Mouse (Mus musculus) stomach, embryonic 15.5 days (tissue): ENCODE data around the gene Rnf213. TPM values are rescaled to one million over a fixed set of nuclear protein-coding genes. Genes with fewer than 3 reads are reported as not detected.
"Not testable (repeated sequence)": the region's sequence is repeated elsewhere in the genome, so short reads cannot be mapped to it uniquely, and the experiment has no call there.

ENCODE experiments used
- ATAC-seq: fragments of 200-750 bp; cut with Nextera tagmentation; 2 replicates; pipeline ENCODE4 v1.8.0; 2017; ENCODE audit warnings: low read depth, moderate number of reproducible peaks, moderate TSS enrichment; ENCODE audit not compliant: insufficient read depth, low FRiP score
- H3K27ac ChIP-seq: fragments of 300-500 bp; sonication (generic); 2 replicates; pipeline ENCODE4 v1.5.1; 2015; ENCODE audit warnings: mild to moderate bottlenecking, inconsistent platforms
- H3K27me3 ChIP-seq: fragments of 300-500 bp; sonication (generic); replicated peaks from 2 replicates; pipeline ENCODE4 v1.6.1; 2015; ENCODE audit warnings: inconsistent platforms
- H3K36me3 ChIP-seq: fragments of 300-500 bp; sonication (generic); 2 replicates; pipeline ENCODE4 v1.6.1; 2015; ENCODE audit warnings: inconsistent platforms
- H3K4me1 ChIP-seq: fragments of 300-500 bp; sonication (generic); 2 replicates; pipeline ENCODE4 v1.6.1; 2015; ENCODE audit warnings: inconsistent platforms
- H3K4me2 ChIP-seq: fragments of 300-500 bp; sonication (generic); 2 replicates; pipeline ENCODE4 v1.6.1; 2015; ENCODE audit warnings: mild to moderate bottlenecking, inconsistent platforms
- H3K4me3 ChIP-seq: fragments of 300-500 bp; sonication (generic); replicated peaks from 2 replicates; pipeline ENCODE4 v1.5.1; 2015; ENCODE audit warnings: inconsistent platforms
- H3K9ac ChIP-seq: fragments of 300-500 bp; sonication (generic); 2 replicates; pipeline ENCODE4 v1.6.1; 2015; ENCODE audit warnings: inconsistent platforms
- H3K9me3 ChIP-seq: fragments of 300-500 bp; sonication (generic); 2 replicates; pipeline ENCODE4 v1.6.1; 2016; ENCODE audit warnings: inconsistent platforms
- WGBS: fragments of 180-500 bp; shearing (Covaris S2); methylation state at CpG from one replicate; pipeline ENCODE4 v1.1.7; 2015; 5-methylcytosine and 5-hydroxymethylcytosine counted together
- polyA plus RNA-seq: library from polyadenylated mRNA; unstranded; fragments of >200 nt; fragmentation: Nextera tagmentation; extraction: Ambion mirVana; gene quantifications from 2 replicates; pipeline ENCODE4 v1.2.1, GENCODE M21; 2015

Rnf213 gene
- polyA plus RNA-seq, 1 experiment from 2014 or later = 7.3 TPM

GRCm38 (mm10) chr11:119363534-119364145 lies 29.3 kb upstream of the Rnf213 start:
- Histone ChIP-seq H3K9me3 (no peaks in the 10 kb centered on the region), H3K27ac (no peak overlapping the region), H3K4me3 (no peak overlapping the region), H3K36me3 (0 out of 2 replicates have a peak, but pooled peaks cover 4% of the 10 kb centered on the region), H3K9ac (no peak overlapping the region), H3K27me3 (no peaks in the 10 kb centered on the region), H3K4me1 (peaks cover 3% of the 10 kb centered on the region), H3K4me2 (0 out of 2 replicates have a peak overlapping the region, but pooled peaks have one; percentile 9)
- WGBS = 30% methylated on average over 11 of the region's 11 CpGs
- ATAC-seq = peak; percentile 69; the same call in 1 of the 2 replicates

GRCm38 (mm10) chr11:119375425-119375824 lies 17.5 kb upstream of the Rnf213 start:
- WGBS = 63% methylated on average over 6 of the region's 6 CpGs
- H3K27ac ChIP-seq = no peak overlapping the region
- no peak overlapping the region for H3K4me2 ChIP-seq
- no peak for ATAC-seq
- peaks cover 6% of the 10 kb centered on the region; the same call in 1 of the 2 replicates for H3K4me1 ChIP-seq
- no peaks in the 10 kb centered on the region for H3K27me3 ChIP-seq
- H3K4me3 ChIP-seq = no peak overlapping the region
- H3K9ac ChIP-seq = no peak overlapping the region
- peaks cover 7% of the 10 kb centered on the region; the same call in 1 of the 2 replicates for H3K36me3 ChIP-seq
- no peaks in the 10 kb centered on the region for H3K9me3 ChIP-seq

- no peak overlapping the region for H3K27ac ChIP-seq
- no peak overlapping the region for H3K4me3 ChIP-seq
- no peak overlapping the region for H3K4me2 ChIP-seq
- no peaks in the 10 kb centered on the region for H3K27me3 ChIP-seq
- no peaks in the 10 kb centered on the region for H3K9me3 ChIP-seq
- H3K9ac ChIP-seq = no peak overlapping the region
- WGBS = 88% methylated on average over 11 of the region's 11 CpGs
- peaks cover 7% of the 10 kb centered on the region; the same call in 1 of the 2 replicates for H3K36me3 ChIP-seq
- no peak for ATAC-seq
- H3K4me1 ChIP-seq = peaks cover 6% of the 10 kb centered on the region; the same call in 1 of the 2 replicates
Measured at GRCm38 (mm10) chr11:119377326-119377725, 15.6 kb upstream of the Rnf213 start.

GRCm38 (mm10) chr11:119378551-119378950 lies 14.3 kb upstream of the Rnf213 start:
- Histone ChIP-seq H3K27ac (no peak overlapping the region), H3K4me1 (peaks cover 6% of the 10 kb centered on the region; the same call in 1 of the 2 replicates), H3K4me2 (no peak overlapping the region), H3K27me3 (no peaks in the 10 kb centered on the region), H3K9ac (no peak overlapping the region), H3K9me3 (no peaks in the 10 kb centered on the region), H3K36me3 (peaks cover 7% of the 10 kb centered on the region; the same call in 1 of the 2 replicates), H3K4me3 (no peak overlapping the region)
- ATAC-seq = no peak
- 90% methylated on average over 1 of the region's 1 CpGs for whole genome bisulfite sequencing

GRCm38 (mm10) chr11:119381631-119382337 lies 11.1 kb upstream of the Rnf213 start:
- H3K9me3 ChIP-seq = no peaks in the 10 kb centered on the region
- ATAC-seq = no peak
- no peaks in the 10 kb centered on the region for H3K27me3 ChIP-seq
- no peak overlapping the region for H3K4me3 ChIP-seq
- 60% methylated on average over 9 of the region's 9 CpGs for WGBS
- no peak overlapping the region for H3K27ac ChIP-seq
- H3K36me3 ChIP-seq = peaks cover 7% of the 10 kb centered on the region; the same call in 1 of the 2 replicates
- no peaks in the 10 kb centered on the region for H3K4me1 ChIP-seq
- H3K4me2 ChIP-seq = no peak overlapping the region
- H3K9ac ChIP-seq = no peak overlapping the region

- ATAC-seq = no peak
Measured at GRCm38 (mm10) chr11:119382338-119382850, 10.5 kb upstream of the Rnf213 start.

GRCm38 (mm10) chr11:119384904-119385303 lies 8.0 kb upstream of the Rnf213 start:
- ATAC-seq = no peak
- no peaks in the 10 kb centered on the region for H3K9me3 ChIP-seq
- no peaks in the 10 kb centered on the region for H3K27me3 ChIP-seq
- H3K4me3 ChIP-seq = no peak overlapping the region
- peaks cover 7% of the 10 kb centered on the region for H3K4me1 ChIP-seq
- WGBS = 77% methylated on average over 4 of the region's 4 CpGs
- H3K27ac ChIP-seq = no peak overlapping the region
- no peaks in the 10 kb centered on the region for H3K36me3 ChIP-seq
- H3K4me2 ChIP-seq = no peak overlapping the region
- H3K9ac ChIP-seq = no peak overlapping the region

More at GRCm38 (mm10) chr11:119382338-119382850, 10.5 kb upstream of the Rnf213 start:
- Histone ChIP-seq H3K9ac (no peak overlapping the region), H3K9me3 (no peaks in the 10 kb centered on the region), H3K4me2 (no peak overlapping the region), H3K27me3 (no peaks in the 10 kb centered on the region), H3K36me3 (0 out of 2 replicates have a peak, but pooled peaks cover 7% of the 10 kb centered on the region), H3K4me1 (no peaks in the 10 kb centered on the region), H3K4me3 (no peak overlapping the region), H3K27ac (no peak overlapping the region)
- WGBS = 74% methylated on average over 6 of the region's 6 CpGs

GRCm38 (mm10) chr11:119386306-119386705 lies 6.6 kb upstream of the Rnf213 start:
- Histone ChIP-seq H3K27me3 (no peaks in the 10 kb centered on the region), H3K9me3 (no peaks in the 10 kb centered on the region), H3K9ac (no peak overlapping the region), H3K36me3 (no peaks in the 10 kb centered on the region), H3K27ac (no peak overlapping the region), H3K4me3 (no peak overlapping the region), H3K4me2 (no peak overlapping the region), H3K4me1 (peaks cover 13% of the 10 kb centered on the region)
- no peak for ATAC-seq
- 93% methylated on average over 5 of the region's 5 CpGs for WGBS

- not testable (repeated sequence) for H3K4me2 ChIP-seq, H3K27me3 ChIP-seq, H3K9ac ChIP-seq, H3K27ac ChIP-seq, H3K4me3 ChIP-seq, H3K36me3 ChIP-seq, ATAC-seq, H3K9me3 ChIP-seq
- peaks cover 21% of the 10 kb centered on the region for H3K4me1 ChIP-seq
- WGBS = 20% methylated on average over 3 of the region's 3 CpGs
Measured at GRCm38 (mm10) chr11:119387273-119387672, 5.6 kb upstream of the Rnf213 start.

GRCm38 (mm10) chr11:119389851-119390270 lies 3.0 kb upstream of the Rnf213 start:
- Histone ChIP-seq H3K4me2 (peak overlapping the region; percentile 90), H3K36me3 (no peaks in the 10 kb centered on the region), H3K4me3 (peak overlapping the region; percentile 73), H3K27ac (peak overlapping the region; percentile 82), H3K9me3 (no peaks in the 10 kb centered on the region), H3K27me3 (no peaks in the 10 kb centered on the region), H3K4me1 (peaks cover 33% of the 10 kb centered on the region), H3K9ac (peak overlapping the region; percentile 40; the same call in 1 of the 2 replicates)
- ATAC-seq = peak; percentile 41; the same call in 1 of the 2 replicates
- WGBS = under 1% methylated on average over 35 of the region's 35 CpGs

- peaks cover 37% of the 10 kb centered on the region for H3K4me1 ChIP-seq
Measured at GRCm38 (mm10) chr11:119390271-119391231, 2.3 kb upstream of the Rnf213 start.

More at GRCm38 (mm10) chr11:119390271-119391231, 2.3 kb upstream of the Rnf213 start:
- WGBS = 3% methylated on average over 53 of the region's 53 CpGs
- ATAC-seq = peak; percentile 14; the same call in 1 of the 2 replicates
- peak overlapping the region; percentile 82 for H3K27ac ChIP-seq
- H3K4me3 ChIP-seq = peak overlapping the region; percentile 73
- no peaks in the 10 kb centered on the region for H3K27me3 ChIP-seq
- peak overlapping the region; percentile 40; the same call in 1 of the 2 replicates for H3K9ac ChIP-seq
- no peaks in the 10 kb centered on the region for H3K36me3 ChIP-seq
- peak overlapping the region; percentile 90 for H3K4me2 ChIP-seq
- no peaks in the 10 kb centered on the region for H3K9me3 ChIP-seq
